Mouse (Mus musculus): Measurements from ENCODE around the gene Gfod1. TPM values are rescaled to one million over a fixed set of nuclear protein-coding genes. Genes with fewer than 3 reads are reported as not detected.

The Gfod1 gene
- polyA plus RNA-seq, 1 experiment from 2014 or later: 0.50 TPM

GRCm38 (mm10) chr13:43267216-43267615, 36.8 kb downstream of the Gfod1 start:
- 91% methylated on average over 3 of the region's 3 CpGs for WGBS

GRCm38 (mm10) chr13:43266333-43266732, 37.6 kb downstream of the Gfod1 start:
- Histone ChIP-seq H3K27me3 (ENCODE audit: control insufficient read depth, insufficient read depth, low read length) (no peaks in the 10 kb centered on the region), H3K4me1 (ENCODE audit: control insufficient read depth, insufficient read depth, low read length) (no peaks in the 10 kb centered on the region), H3K9ac (replicated peaks; ENCODE audit: low read length) (no peak overlapping the region), H3K4me3 (ENCODE audit: low read depth, low read length) (no peak overlapping the region), H3K36me3 (replicated peaks; ENCODE audit: control insufficient read depth, insufficient read depth, low read depth, low read length) (no peaks in the 10 kb centered on the region), H3K9me3 (replicated peaks; ENCODE audit: control insufficient read depth, low read length) (no peaks in the 10 kb centered on the region), H3K4me2 (ENCODE audit: low read depth, low read length) (no peak overlapping the region), H3K27ac (replicated peaks; ENCODE audit: low read depth, low read length) (no peak overlapping the region)
- no peak for ATAC-seq (replicated peaks; ENCODE audit: insufficient number of reproducible peaks, low FRiP score, low TSS enrichment, low read depth)
- WGBS: 90% methylated on average over 10 of the region's 10 CpGs
- no peak for DNase-seq (ENCODE audit: low spot score)

More at GRCm38 (mm10) chr13:43267216-43267615, 36.8 kb downstream of the Gfod1 start:
- no peaks in the 10 kb centered on the region for H3K4me1 ChIP-seq (ENCODE audit: control insufficient read depth, insufficient read depth, low read length)
- ATAC-seq (replicated peaks; ENCODE audit: insufficient number of reproducible peaks, low FRiP score, low TSS enrichment, low read depth): no peak
- no peak overlapping the region for H3K27ac ChIP-seq (replicated peaks; ENCODE audit: low read depth, low read length)
- H3K9me3 ChIP-seq (replicated peaks; ENCODE audit: control insufficient read depth, low read length): no peaks in the 10 kb centered on the region
- no peak for DNase-seq (ENCODE audit: low spot score)
- H3K36me3 ChIP-seq (replicated peaks; ENCODE audit: control insufficient read depth, insufficient read depth, low read depth, low read length): no peaks in the 10 kb centered on the region
- H3K4me3 ChIP-seq (ENCODE audit: low read depth, low read length): no peak overlapping the region
- H3K9ac ChIP-seq (replicated peaks; ENCODE audit: low read length): no peak overlapping the region
- H3K4me2 ChIP-seq (ENCODE audit: low read depth, low read length): no peak overlapping the region
- H3K27me3 ChIP-seq (ENCODE audit: control insufficient read depth, insufficient read depth, low read length): no peaks in the 10 kb centered on the region

- no peak for DNase-seq (ENCODE audit: low spot score)
- no peaks in the 10 kb centered on the region for H3K9me3 ChIP-seq (replicated peaks; ENCODE audit: control insufficient read depth, low read length)
- WGBS: 42% methylated on average over 4 of the region's 4 CpGs
- no peaks in the 10 kb centered on the region for H3K36me3 ChIP-seq (replicated peaks; ENCODE audit: control insufficient read depth, insufficient read depth, low read depth, low read length)
- no peak overlapping the region for H3K4me2 ChIP-seq (ENCODE audit: low read depth, low read length)
- H3K27me3 ChIP-seq (ENCODE audit: control insufficient read depth, insufficient read depth, low read length): no peaks in the 10 kb centered on the region
- H3K4me1 ChIP-seq (ENCODE audit: control insufficient read depth, insufficient read depth, low read length): no peaks in the 10 kb centered on the region
- no peak overlapping the region for H3K9ac ChIP-seq (replicated peaks; ENCODE audit: low read length)
- H3K27ac ChIP-seq (replicated peaks; ENCODE audit: low read depth, low read length): no peak overlapping the region
- ATAC-seq (replicated peaks; ENCODE audit: insufficient number of reproducible peaks, low FRiP score, low TSS enrichment, low read depth): no peak
- no peak overlapping the region for H3K4me3 ChIP-seq (ENCODE audit: low read depth, low read length)
These were observed 38.9 kb downstream of the Gfod1 start for GRCm38 (mm10) chr13:43265116-43265515.

GRCm38 (mm10) chr13:43263646-43264045, 40.3 kb downstream of the Gfod1 start:
- Histone ChIP-seq H3K27me3 (ENCODE audit: control insufficient read depth, insufficient read depth, low read length) (no peaks in the 10 kb centered on the region), H3K9ac (replicated peaks; ENCODE audit: low read length) (no peak overlapping the region), H3K36me3 (replicated peaks; ENCODE audit: control insufficient read depth, insufficient read depth, low read depth, low read length) (no peaks in the 10 kb centered on the region), H3K27ac (replicated peaks; ENCODE audit: low read depth, low read length) (no peak overlapping the region), H3K4me3 (ENCODE audit: low read depth, low read length) (no peak overlapping the region), H3K4me2 (ENCODE audit: low read depth, low read length) (no peak overlapping the region), H3K9me3 (replicated peaks; ENCODE audit: control insufficient read depth, low read length) (no peaks in the 10 kb centered on the region), H3K4me1 (ENCODE audit: control insufficient read depth, insufficient read depth, low read length) (no peaks in the 10 kb centered on the region)
- no peak for DNase-seq (ENCODE audit: low spot score)
- 87% methylated on average over 5 of the region's 5 CpGs for WGBS
- no peak for ATAC-seq (replicated peaks; ENCODE audit: insufficient number of reproducible peaks, low FRiP score, low TSS enrichment, low read depth)

GRCm38 (mm10) chr13:43262114-43262739, 41.7 kb downstream of the Gfod1 start:
- ATAC-seq (replicated peaks; ENCODE audit: insufficient number of reproducible peaks, low FRiP score, low TSS enrichment, low read depth) (no peak), DNase-seq (ENCODE audit: low spot score) (no peak)
- Histone ChIP-seq H3K4me2 (ENCODE audit: low read depth, low read length) (no peak overlapping the region), H3K4me3 (ENCODE audit: low read depth, low read length) (no peak overlapping the region), H3K36me3 (replicated peaks; ENCODE audit: control insufficient read depth, insufficient read depth, low read depth, low read length) (no peaks in the 10 kb centered on the region), H3K27ac (replicated peaks; ENCODE audit: low read depth, low read length) (no peak overlapping the region), H3K27me3 (ENCODE audit: control insufficient read depth, insufficient read depth, low read length) (no peaks in the 10 kb centered on the region), H3K9ac (replicated peaks; ENCODE audit: low read length) (no peak overlapping the region), H3K9me3 (replicated peaks; ENCODE audit: control insufficient read depth, low read length) (no peaks in the 10 kb centered on the region), H3K4me1 (ENCODE audit: control insufficient read depth, insufficient read depth, low read length) (no peaks in the 10 kb centered on the region)
- WGBS: 87% methylated on average over 11 of the region's 11 CpGs

- no peaks in the 10 kb centered on the region for H3K4me1 ChIP-seq (ENCODE audit: control insufficient read depth, insufficient read depth, low read length)
- WGBS: 79% methylated on average over 3 of the region's 3 CpGs
These were observed 42.7 kb downstream of the Gfod1 start for GRCm38 (mm10) chr13:43261287-43261686.

GRCm38 (mm10) chr13:43260731-43261130, 43.2 kb downstream of the Gfod1 start:
- Histone ChIP-seq H3K4me3 (ENCODE audit: low read depth, low read length) (no peak overlapping the region), H3K9ac (replicated peaks; ENCODE audit: low read length) (no peak overlapping the region), H3K4me1 (ENCODE audit: control insufficient read depth, insufficient read depth, low read length) (no peaks in the 10 kb centered on the region), H3K36me3 (replicated peaks; ENCODE audit: control insufficient read depth, insufficient read depth, low read depth, low read length) (no peaks in the 10 kb centered on the region), H3K27ac (replicated peaks; ENCODE audit: low read depth, low read length) (no peak overlapping the region), H3K27me3 (ENCODE audit: control insufficient read depth, insufficient read depth, low read length) (no peaks in the 10 kb centered on the region), H3K4me2 (ENCODE audit: low read depth, low read length) (no peak overlapping the region), H3K9me3 (replicated peaks; ENCODE audit: control insufficient read depth, low read length) (no peaks in the 10 kb centered on the region)
- no peak for DNase-seq (ENCODE audit: low spot score)
- 84% methylated on average over 6 of the region's 6 CpGs for WGBS
- no peak for ATAC-seq (replicated peaks; ENCODE audit: insufficient number of reproducible peaks, low FRiP score, low TSS enrichment, low read depth)

More at GRCm38 (mm10) chr13:43261287-43261686, 42.7 kb downstream of the Gfod1 start:
- H3K27ac ChIP-seq (replicated peaks; ENCODE audit: low read depth, low read length): no peak overlapping the region
- no peaks in the 10 kb centered on the region for H3K27me3 ChIP-seq (ENCODE audit: control insufficient read depth, insufficient read depth, low read length)
- no peak overlapping the region for H3K4me3 ChIP-seq (ENCODE audit: low read depth, low read length)
- H3K36me3 ChIP-seq (replicated peaks; ENCODE audit: control insufficient read depth, insufficient read depth, low read depth, low read length): no peaks in the 10 kb centered on the region
- ATAC-seq (replicated peaks; ENCODE audit: insufficient number of reproducible peaks, low FRiP score, low TSS enrichment, low read depth): no peak
- H3K4me2 ChIP-seq (ENCODE audit: low read depth, low read length): no peak overlapping the region
- no peak overlapping the region for H3K9ac ChIP-seq (replicated peaks; ENCODE audit: low read length)
- H3K9me3 ChIP-seq (replicated peaks; ENCODE audit: control insufficient read depth, low read length): no peaks in the 10 kb centered on the region
- DNase-seq (ENCODE audit: low spot score): no peak

- no peak for DNase-seq (ENCODE audit: low spot score)
- WGBS: 92% methylated on average over 2 of the region's 2 CpGs
These were observed 47.5 kb downstream of the Gfod1 start for GRCm38 (mm10) chr13:43256447-43256846.

More at GRCm38 (mm10) chr13:43256447-43256846, 47.5 kb downstream of the Gfod1 start:
- H3K4me3 ChIP-seq (ENCODE audit: low read depth, low read length): no peak overlapping the region
- H3K4me2 ChIP-seq (ENCODE audit: low read depth, low read length): no peak overlapping the region
- H3K9me3 ChIP-seq (replicated peaks; ENCODE audit: control insufficient read depth, low read length): no peaks in the 10 kb centered on the region
- H3K4me1 ChIP-seq (ENCODE audit: control insufficient read depth, insufficient read depth, low read length): no peaks in the 10 kb centered on the region
- H3K27me3 ChIP-seq (ENCODE audit: control insufficient read depth, insufficient read depth, low read length): no peaks in the 10 kb centered on the region
- H3K36me3 ChIP-seq (replicated peaks; ENCODE audit: control insufficient read depth, insufficient read depth, low read depth, low read length): no peaks in the 10 kb centered on the region
- no peak overlapping the region for H3K9ac ChIP-seq (replicated peaks; ENCODE audit: low read length)
- no peak overlapping the region for H3K27ac ChIP-seq (replicated peaks; ENCODE audit: low read depth, low read length)
- ATAC-seq (replicated peaks; ENCODE audit: insufficient number of reproducible peaks, low FRiP score, low TSS enrichment, low read depth): no peak

All from embryonic facial prominence, embryonic 11.5 days (tissue).